In genomic region chr19:4231253-4232185, GRCm38 (mm10) we compare ENCODE assay signal across 8 mouse cellular contexts. TPM values are rescaled to one million over a fixed set of nuclear protein-coding genes. Genes with fewer than 3 reads are reported as not detected.
A peak's percentile ranks its signal among the peaks of the same experiment; 100 is the strongest.
DNase-seq lines count a peak whose midpoint lies in the region; ATAC-seq and TF ChIP-seq lines count a peak whose summit lies in the region.

Gene Pold4, plus strand, starts transcription at chr19:4231899.

- H3K4me1 ChIP-seq in E14TG2a.4 (replicated peaks; ENCODE audit: low read depth, low read length), result peaks cover 64% of the 10 kb centered on the region
- H3K4me1 ChIP-seq in forebrain, embryonic 12.5 days, result peaks cover 15% of the 10 kb centered on the region
- peaks cover 5% of the 10 kb centered on the region; the same call in 1 of the 2 replicates for H3K4me1 ChIP-seq in heart, postnatal 0 days (ENCODE audit: control insufficient read depth, insufficient read depth)
- H3K4me1 ChIP-seq in liver, postnatal 0 days (ENCODE audit: insufficient read depth), result peaks cover 35% of the 10 kb centered on the region
- H3K4me1 ChIP-seq in neural tube, embryonic 14.5 days (ENCODE audit: control insufficient read depth, insufficient read depth, low read length), result peaks cover 8% of the 10 kb centered on the region

- TF ChIP-seq EP300 in heart, postnatal 0 days (IDR thresholded peaks at IDR 0.05; ENCODE audit: low read depth), result 0 out of 2 replicates have a peak, but pooled peaks have one; percentile 22
- TF ChIP-seq EP300 in liver, postnatal 0 days (IDR thresholded peaks at IDR 0.05; ENCODE audit: low read depth), result peak; percentile 57; the same call in 1 of the 2 replicates

- H3K4me3 ChIP-seq in E14TG2a.4 (replicated peaks; ENCODE audit: low read length), result peak within 1 kb of the TSS; percentile 80
- H3K4me3 ChIP-seq in forebrain, embryonic 12.5 days (replicated peaks), result peak within 1 kb of the TSS; percentile 57
- H3K4me3 ChIP-seq in heart, postnatal 0 days (ENCODE audit: low read depth, low read length), result peak within 1 kb of the TSS; percentile 60
- peak within 1 kb of the TSS; percentile 56 for H3K4me3 ChIP-seq in liver, postnatal 0 days (ENCODE audit: low read depth, low read length)
- H3K4me3 ChIP-seq in neural tube, embryonic 14.5 days (ENCODE audit: low read depth, low read length), result peak within 1 kb of the TSS; percentile 50

- 0 out of 2 replicates have a peak, but pooled peaks cover 13% of the 10 kb centered on the region for H3K27me3 ChIP-seq in E14TG2a.4 (ENCODE audit: insufficient read depth, low read length)
- peaks cover 37% of the 10 kb centered on the region for H3K27me3 ChIP-seq in forebrain, embryonic 12.5 days
- no peaks in the 10 kb centered on the region for H3K27me3 ChIP-seq in heart, postnatal 0 days (ENCODE audit: control insufficient read depth, insufficient read depth, low read length)
- H3K27me3 ChIP-seq in liver, postnatal 0 days (ENCODE audit: insufficient read depth, low read length), result no peaks in the 10 kb centered on the region
- H3K27me3 ChIP-seq in neural tube, embryonic 14.5 days (ENCODE audit: control insufficient read depth, insufficient read depth, low read length), result no peaks in the 10 kb centered on the region

- ATAC-seq in forebrain, embryonic 12.5 days (ENCODE audit: low FRiP score), result peak; percentile 91
- peak; percentile 91 for ATAC-seq in heart, postnatal 0 days (ENCODE audit: insufficient read depth, low read depth)
- peak; percentile 91 for ATAC-seq in liver, postnatal 0 days
- ATAC-seq in neural tube, embryonic 14.5 days (ENCODE audit: low read depth), result peak; percentile 90

- peak within 1 kb of the TSS; percentile 69 for H3K9ac ChIP-seq in forebrain, embryonic 12.5 days
- H3K9ac ChIP-seq in heart, postnatal 0 days (replicated peaks; ENCODE audit: low read depth, low read length), result peak within 1 kb of the TSS; percentile 59
- peak within 1 kb of the TSS; percentile 64 for H3K9ac ChIP-seq in liver, postnatal 0 days (replicated peaks)
- peak within 1 kb of the TSS; percentile 71 for H3K9ac ChIP-seq in neural tube, embryonic 14.5 days (replicated peaks; ENCODE audit: low read depth, low read length)

- H3K4me2 ChIP-seq in forebrain, embryonic 12.5 days, result peak within 1 kb of the TSS; percentile 90
- H3K4me2 ChIP-seq in heart, postnatal 0 days (ENCODE audit: low read depth, low read length), result peak within 1 kb of the TSS; percentile 80
- peak within 1 kb of the TSS; percentile 73 for H3K4me2 ChIP-seq in liver, postnatal 0 days (ENCODE audit: low read depth, low read length)
- H3K4me2 ChIP-seq in neural tube, embryonic 14.5 days (ENCODE audit: low read depth, low read length), result peak within 1 kb of the TSS; percentile 83

- H3K36me3 ChIP-seq in E14TG2a.4 (ENCODE audit: insufficient read depth, low read length), result no peaks in the 10 kb centered on the region
- H3K36me3 ChIP-seq in forebrain, embryonic 12.5 days (replicated peaks), result no peaks in the 10 kb centered on the region
- H3K36me3 ChIP-seq in heart, postnatal 0 days (replicated peaks; ENCODE audit: control insufficient read depth, insufficient read depth, low read length), result no peaks in the 10 kb centered on the region
- no peaks in the 10 kb centered on the region for H3K36me3 ChIP-seq in liver, postnatal 0 days (replicated peaks; ENCODE audit: insufficient read depth, low read length)
- H3K36me3 ChIP-seq in neural tube, embryonic 14.5 days (ENCODE audit: control insufficient read depth, insufficient read depth, low read length), result no peaks in the 10 kb centered on the region

- no peaks in the 10 kb centered on the region for H3K9me3 ChIP-seq in E14TG2a.4 (ENCODE audit: low read length)
- no peaks in the 10 kb centered on the region for H3K9me3 ChIP-seq in forebrain, embryonic 12.5 days
- H3K9me3 ChIP-seq in heart, postnatal 0 days (replicated peaks; ENCODE audit: control insufficient read depth, low read length), result no peaks in the 10 kb centered on the region
- no peaks in the 10 kb centered on the region for H3K9me3 ChIP-seq in liver, postnatal 0 days (ENCODE audit: low read length)
- H3K9me3 ChIP-seq in neural tube, embryonic 14.5 days (ENCODE audit: control insufficient read depth, low read length), result no peaks in the 10 kb centered on the region

- 14% methylated on average over 26 of the region's 26 CpGs for WGBS in forebrain, embryonic 12.5 days
- 6% methylated on average over 25 of the region's 26 CpGs for WGBS in heart, postnatal 0 days
- 11% methylated on average over 26 of the region's 26 CpGs for WGBS in large intestine, adult 2 months
- 11% methylated on average over 26 of the region's 26 CpGs for WGBS in liver, postnatal 0 days (ENCODE audit: insufficient replicate concordance)
- 9% methylated on average over 26 of the region's 26 CpGs for WGBS in neural tube, embryonic 14.5 days

- H3K27ac ChIP-seq in forebrain, embryonic 12.5 days, result peak within 1 kb of the TSS; percentile 67; the same call in 1 of the 2 replicates
- H3K27ac ChIP-seq in heart, postnatal 0 days (ENCODE audit: low read depth), result peak within 1 kb of the TSS; percentile 79
- H3K27ac ChIP-seq in liver, postnatal 0 days (ENCODE audit: low read depth), result peak within 1 kb of the TSS; percentile 97
- peak within 1 kb of the TSS; percentile 72 for H3K27ac ChIP-seq in neural tube, embryonic 14.5 days (ENCODE audit: low read depth, low read length)

- no peak for TF ChIP-seq CTCF in E14TG2a.4 (conservative IDR thresholded peaks at IDR 0.05; ENCODE audit: low read length)
- TF ChIP-seq CTCF in heart, postnatal 0 days (IDR thresholded peaks at IDR 0.05; ENCODE audit: low read depth), result no peak
- 0 out of 2 replicates have a peak, but pooled peaks have one; percentile 5 for TF ChIP-seq CTCF in liver, postnatal 0 days (IDR thresholded peaks at IDR 0.05; ENCODE audit: low read depth)

- DNase-seq in c-Kit-positive CD71-positive TER-119-positive erythroid progenitor cells, embryonic 14.5 days (ENCODE audit: low spot score), result peak; percentile 89
- DNase-seq in heart, postnatal 0 days (ENCODE audit: low spot score), result peak; percentile 97
- DNase-seq in large intestine, adult 2 months (ENCODE audit: low read depth, low spot score), result peak; percentile 70
- peak; percentile 96 for DNase-seq in liver, postnatal 0 days
- peak; percentile 97 for DNase-seq in testis, postnatal 10 days (ENCODE audit: low spot score)

RNA-seq across cellular contexts. Expression of gene Pold4, which starts in this region (rescaled TPM):
- polyA plus RNA-seq in forebrain, embryonic 12.5 days (2016; fragmentation: Nextera tagmentation; extraction: Ambion mirVana), result 11.7 and 13.1 TPM in 2 replicates
- 18.6 and 30.8 TPM in 2 replicates for total RNA-seq in heart, postnatal 0 days (2014; rRNA removed; ENCODE audit: low replicate concordance)
- 23.0 and 27.9 TPM in 2 replicates for polyA plus RNA-seq in heart, postnatal 0 days (2015; fragmentation: Nextera tagmentation; extraction: Ambion mirVana)
- 116 and 130 TPM in 2 replicates for polyA plus RNA-seq in large intestine, adult 2 months (2012; rRNA removed)
- polyA plus RNA-seq in liver, postnatal 0 days (2015; fragmentation: Nextera tagmentation; extraction: Ambion mirVana), result 28.5 and 31.1 TPM in 2 replicates
- polyA plus RNA-seq in neural tube, embryonic 14.5 days (2014; fragmentation: Nextera tagmentation; extraction: Ambion mirVana), result 21.1 and 22.6 TPM in 2 replicates

Comparison
In these comparisons a context has a peak if more than half of its experiments do, and no peak if none do; other contexts are left out.
1. Peak in every context shown above with its lines: DNase-seq, ATAC-seq, H3K4me3 ChIP-seq and H3K27ac ChIP-seq.